Mouse (Mus musculus): Measurements from ENCODE around the gene 1700029F12Rik.

- TF ChIP-seq POLR2A (IDR thresholded peaks at IDR 0.05; ENCODE audit: low read depth, low read length) = no peak
- TF ChIP-seq CTCF (conservative IDR thresholded peaks at IDR 0.05; ENCODE audit: insufficient read depth, insufficient read length, low read depth, low read length) = no peak
These were observed 32.7 kb upstream of the 1700029F12Rik start, which contains the start of gene Fam169a for GRCm38 (mm10) chr13:97066649-97067550.
